Mouse (Mus musculus) hindlimb bud, embryonic 11.5 days (tissue): ENCODE measurements around the gene Phf11a.
"Not testable (repeated sequence)": the region's sequence is repeated elsewhere in the genome, so short reads cannot be mapped to it uniquely, and the experiment has no call there.

ENCODE experiments used
- DNase-seq: peaks from one replicate; pipeline ENCODE4 v3.0.0-alpha.2; 2012; ENCODE audit warnings: low read depth, low spot score; ENCODE audit errors: extremely low spot score

Phf11a gene

DNA sequence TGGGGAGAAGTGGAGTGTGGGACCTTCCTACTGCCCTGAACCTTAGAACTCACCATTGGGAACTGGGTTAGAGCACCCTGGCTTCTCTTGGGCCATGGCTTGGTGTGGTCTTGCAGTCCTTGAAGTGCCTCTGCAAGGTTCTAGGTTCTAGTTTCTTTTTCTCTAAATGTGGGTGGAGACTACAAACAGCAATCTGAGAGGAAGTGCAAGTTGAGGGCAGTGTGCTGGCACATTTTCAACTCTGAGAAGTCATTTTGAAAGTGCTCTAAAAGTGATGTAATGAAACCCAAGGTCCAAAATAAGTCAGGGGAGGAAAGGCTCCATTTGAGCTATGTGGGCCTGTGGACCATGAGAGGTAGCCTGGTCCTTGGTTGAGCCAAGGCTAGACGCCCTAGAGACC is at the start of gene Phf11a:
Gene Phf11a (minus strand): TSS at position 132 of the 400 bp plus-strand sequence.
- DNase-seq: not testable (repeated sequence)

DNA sequence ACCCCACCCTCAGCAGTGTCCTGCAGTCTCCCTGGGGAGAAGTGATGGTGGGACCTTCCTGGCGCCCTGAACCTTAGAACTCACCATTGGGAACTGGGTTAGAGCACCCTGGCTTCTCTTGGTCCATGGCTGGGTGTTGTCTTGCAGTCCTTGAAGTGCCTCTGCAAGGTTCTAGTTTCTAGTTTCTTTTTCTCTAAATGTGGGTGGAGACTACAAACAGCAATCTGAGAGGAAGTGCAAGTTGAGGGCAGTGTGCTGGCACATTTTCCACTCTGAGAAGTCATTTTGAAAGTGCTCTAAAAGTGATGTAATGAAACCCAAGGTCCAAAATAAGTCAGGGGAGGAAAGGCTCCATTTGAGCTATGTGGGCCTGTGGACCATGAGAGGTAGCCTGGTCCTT is 43.9 kb upstream of the Phf11a start, which contains the start of gene Phf11b:
Gene Phf11b (minus strand): TSS at position 163 of the 400 bp plus-strand sequence.
- DNase-seq: not testable (repeated sequence)

DNA sequence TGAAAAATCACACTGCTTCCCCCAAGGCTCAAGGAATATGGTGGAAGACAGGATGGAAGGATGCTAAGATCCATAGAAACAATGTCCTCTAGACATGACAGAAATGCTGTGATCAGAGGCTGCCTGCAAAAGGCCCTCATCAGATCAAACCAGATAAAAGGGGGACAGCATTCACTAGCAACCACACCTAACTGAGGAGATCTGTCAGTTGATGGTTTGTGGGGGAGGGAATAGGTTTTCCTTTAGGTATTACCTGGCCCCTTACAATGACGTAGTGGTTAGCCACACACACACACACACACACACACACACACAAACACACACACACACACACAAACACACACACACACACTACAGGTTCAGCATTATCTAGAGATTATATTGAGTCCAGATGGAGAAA is 42.2 kb upstream of the Phf11a start:
- no peak for DNase-seq

GRCm38 (mm10) chr14:59336056-59336455 is 38.7 kb upstream of the Phf11a start:
- not testable (repeated sequence) for DNase-seq

DNA sequence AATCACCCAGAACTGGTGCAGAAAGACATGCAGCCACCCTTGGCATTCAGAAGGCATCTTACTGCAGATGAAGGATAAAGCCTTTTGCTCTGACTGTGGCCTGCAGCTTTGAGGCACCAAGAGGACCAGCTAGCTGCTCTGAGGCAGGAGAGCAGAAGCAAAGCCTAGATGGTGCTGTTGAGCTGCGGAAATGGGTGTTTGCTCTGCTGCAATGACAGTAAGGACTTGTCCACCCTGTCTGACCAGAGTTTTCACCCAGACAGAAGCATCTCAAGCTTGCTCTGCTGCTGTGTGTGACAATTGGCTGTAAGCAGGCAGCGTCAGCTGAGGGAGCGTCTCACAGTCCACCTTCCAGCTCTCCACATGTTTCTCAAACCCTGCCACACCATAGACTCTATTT is 33.2 kb upstream of the Phf11a start:
- not testable (repeated sequence) for DNase-seq

DNA sequence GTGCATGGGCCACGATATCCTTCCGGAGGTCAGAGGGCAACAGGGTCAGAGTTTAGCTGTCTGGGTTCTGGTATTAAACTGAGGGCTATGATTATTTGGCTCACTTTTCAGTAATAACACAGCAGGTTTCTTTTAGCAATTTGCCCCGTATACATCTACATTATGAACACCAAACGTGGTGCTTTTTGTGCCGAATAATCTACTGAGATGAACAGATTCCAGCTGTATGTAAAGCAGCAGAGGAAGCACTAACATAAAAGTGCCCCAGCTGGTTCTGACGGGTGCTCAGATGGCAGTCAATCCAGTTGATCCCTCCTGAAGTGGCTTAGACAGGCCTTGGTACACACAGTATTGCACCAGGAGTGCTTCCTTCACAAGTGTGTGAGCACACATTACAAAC is 22.6 kb upstream of the Phf11a start:
- DNase-seq: not testable (repeated sequence)

DNA sequence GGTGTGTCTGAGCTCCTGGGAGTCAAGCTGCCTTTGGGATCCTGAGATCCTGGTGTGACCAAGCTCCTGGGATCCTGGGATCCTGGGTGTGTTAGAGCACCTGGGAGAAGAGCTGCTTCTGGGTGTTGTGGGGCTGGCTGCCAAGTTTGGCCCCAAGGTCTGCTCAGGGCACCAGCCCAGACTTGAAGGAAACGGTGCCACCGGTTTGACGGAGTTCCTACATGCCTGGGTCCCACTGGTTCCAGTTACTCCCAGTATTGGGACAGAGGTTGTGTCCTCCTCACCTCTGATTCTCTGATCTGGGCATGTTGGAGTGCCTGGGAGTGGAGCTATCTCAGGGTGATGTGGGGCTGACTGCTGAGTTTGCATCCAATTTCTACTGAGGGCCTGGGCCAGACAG is 21.7 kb upstream of the Phf11a start:
- not testable (repeated sequence) for DNase-seq

DNA sequence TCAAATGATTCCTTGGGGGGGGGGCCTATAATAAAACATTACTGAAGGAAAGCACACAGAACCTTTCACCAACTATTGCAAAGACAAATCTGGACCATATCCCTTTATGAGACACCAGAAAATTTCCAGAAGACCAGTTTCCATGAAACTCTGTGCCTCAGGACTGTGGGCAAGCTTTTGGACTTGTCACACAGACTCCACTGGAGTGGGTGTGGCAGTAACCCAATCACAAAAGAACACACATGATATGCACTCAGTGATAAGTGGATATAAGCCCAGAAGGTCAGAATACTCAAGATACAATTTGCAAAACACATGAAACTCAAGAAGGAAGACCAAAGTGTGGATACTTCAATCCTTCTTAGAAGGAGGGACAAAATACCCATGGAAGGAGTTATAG is 5.6 kb downstream of the Phf11a start:
- DNase-seq: not testable (repeated sequence)

- not testable (repeated sequence) for DNase-seq
Observed at GRCm38 (mm10) chr14:59274961-59275360, 22.4 kb downstream of the Phf11a start.

DNA sequence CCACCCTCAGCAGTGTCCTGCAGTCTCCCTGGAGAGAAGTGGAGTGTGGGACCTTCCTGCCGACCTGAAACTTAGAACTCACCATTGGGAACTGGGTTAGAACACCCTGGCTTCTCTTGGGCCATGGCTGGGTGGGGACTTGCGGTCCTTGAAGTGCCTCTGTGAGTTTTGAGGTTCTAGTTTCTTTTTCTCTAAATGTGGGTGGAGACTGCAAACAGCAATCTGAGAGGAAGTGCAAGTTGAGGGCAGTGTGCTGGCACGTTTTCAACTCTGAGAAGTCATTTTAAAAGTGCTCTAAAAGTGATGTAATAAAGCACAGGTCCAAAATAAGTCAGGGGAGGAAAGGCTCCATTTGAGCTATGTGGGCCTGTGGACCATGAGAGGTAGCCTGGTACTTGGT is 37.3 kb downstream of the Phf11a start, which contains the start of gene Gm6904:
Gene Gm6904 (minus strand): TSS at position 161 of the 400 bp plus-strand sequence.
- no peak for DNase-seq

DNA sequence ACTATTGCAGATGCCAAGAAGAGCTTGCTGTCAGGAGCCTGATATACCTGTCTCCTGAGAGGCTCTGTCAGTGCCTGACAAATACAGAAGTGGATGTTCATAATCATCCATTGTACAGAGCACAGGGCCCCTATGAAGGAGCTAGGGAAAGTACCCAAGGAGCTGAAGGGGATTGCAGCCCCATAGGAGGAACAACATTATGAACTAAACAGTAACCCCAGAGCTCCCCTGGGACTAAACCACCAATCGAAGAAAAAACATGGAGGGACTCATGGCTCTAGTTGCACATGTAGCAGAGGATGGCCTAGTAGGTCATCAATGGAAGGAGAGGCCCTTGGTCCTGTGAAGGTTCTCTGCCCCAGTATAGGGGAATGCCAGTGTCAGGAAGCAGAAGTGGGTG is 41.5 kb downstream of the Phf11a start:
- DNase-seq: not testable (repeated sequence)

- not testable (repeated sequence) for DNase-seq
Observed at GRCm38 (mm10) chr14:59250350-59250749, 47.0 kb downstream of the Phf11a start.

GRCm38 (mm10) chr14:59233635-59234034 is 63.7 kb downstream of the Phf11a start:
- no peak for DNase-seq

- DNase-seq: no peak
Observed at GRCm38 (mm10) chr14:59232003-59232402, 65.3 kb downstream of the Phf11a start.

GRCm38 (mm10) chr14:59230331-59230966 is 66.9 kb downstream of the Phf11a start:
- DNase-seq: no peak

DNA sequence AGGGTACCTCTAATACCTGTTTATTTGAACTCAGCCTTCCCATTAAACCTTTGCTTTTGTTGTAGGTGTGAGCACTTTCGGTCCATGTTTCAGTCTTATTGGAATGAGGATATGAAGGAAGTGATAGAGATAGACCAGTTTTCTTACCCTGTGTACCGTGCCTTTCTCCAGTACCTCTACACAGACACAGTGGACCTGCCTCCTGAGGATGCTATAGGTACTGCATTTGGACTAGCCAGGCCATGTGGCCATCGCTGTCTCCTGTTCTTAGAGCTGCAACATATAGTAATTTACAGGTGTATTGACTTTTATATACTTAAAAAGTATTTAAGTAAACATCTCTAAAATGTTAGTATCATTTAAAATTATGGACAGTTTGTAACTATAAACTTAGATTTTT is 67.5 kb downstream of the Phf11a start:
- DNase-seq: no peak
